Mouse (Mus musculus): Measurements from ENCODE around the gene Sypl2. TPM values are rescaled to one million over a fixed set of nuclear protein-coding genes. Genes with fewer than 3 reads are reported as not detected.

The Sypl2 gene
- polyA plus RNA-seq (2017; shearing (Covaris generic)), result not detected

GRCm38 (mm10) chr3:108226558-108227350, at the start of gene Sypl2:
Sypl2 (minus strand) TSS chr3:108226648.

GRCm38 (mm10) chr3:108256719-108257637, 30.5 kb upstream of the Sypl2 start, which contains the start of gene Psma5:
Psma5 (plus strand) TSS chr3:108256926.

GRCm38 (mm10) chr3:108210771-108211139, 15.7 kb downstream of the Sypl2 start, which contains the start of gene Atxn7l2:
Atxn7l2 (minus strand) TSS chr3:108210934.

GRCm38 (mm10) chr3:108200329-108201323, 25.8 kb downstream of the Sypl2 start, which contains the start of gene Cyb561d1:
Cyb561d1 (minus strand) TSS chr3:108201212.

GRCm38 (mm10) chr3:108186098-108187047, 40.1 kb downstream of the Sypl2 start, which contains the start of gene Amigo1:
Amigo1 (plus strand) TSS chr3:108186335.

Other genes with a start within 250 kb of the Sypl2 start
- gene Gstm2, start 240.2 kb downstream of the Sypl2 start, polyA plus RNA-seq (2017; shearing (Covaris generic)), result not detected
- 1 to 10 TPM; 2.9 to 3.6 TPM for gene Gstm1, start 208.7 kb downstream of the Sypl2 start, polyA plus RNA-seq (2017; shearing (Covaris generic))
- gene Gstm4, start 181.8 kb downstream of the Sypl2 start, polyA plus RNA-seq (2017; shearing (Covaris generic)), result 1 to 10 TPM; 7.1 to 8.8 TPM
- 10 to 100 TPM; 25.3 to 34.2 TPM for gene Ampd2, start 140.0 kb downstream of the Sypl2 start, polyA plus RNA-seq (2017; shearing (Covaris generic))
- not detected for gene Gnat2, start 133.9 kb downstream of the Sypl2 start, polyA plus RNA-seq (2017; shearing (Covaris generic))
- gene Gnai3, start 80.5 kb downstream of the Sypl2 start, polyA plus RNA-seq (2017; shearing (Covaris generic)), result 100 to 1,000 TPM; 166 to 167 TPM
- gene Gpr61, start 71.8 kb downstream of the Sypl2 start, polyA plus RNA-seq (2017; shearing (Covaris generic)), result under 1 TPM in 1 of 2 experiments, not detected in 1; 0.15 TPM
- gene Amigo1, start 40.3 kb downstream of the Sypl2 start, polyA plus RNA-seq (2017; shearing (Covaris generic)), result 1 to 10 TPM; 1.4 to 2.0 TPM
- gene Cyb561d1, start 25.4 kb downstream of the Sypl2 start, polyA plus RNA-seq (2017; shearing (Covaris generic)), result 10 to 100 TPM; 15.8 to 16.9 TPM
- 1 to 10 TPM; 7.7 to 8.3 TPM for gene Atxn7l2, start 15.7 kb downstream of the Sypl2 start, polyA plus RNA-seq (2017; shearing (Covaris generic))
- 100 to 1,000 TPM; 169 to 196 TPM for gene Psma5, start 30.3 kb upstream of the Sypl2 start, polyA plus RNA-seq (2017; shearing (Covaris generic))
- under 1 TPM; 0.23 to 0.43 TPM for gene Sort1, start 57.4 kb upstream of the Sypl2 start, polyA plus RNA-seq (2017; shearing (Covaris generic))
- gene Mybphl, start 138.3 kb upstream of the Sypl2 start, polyA plus RNA-seq (2017; shearing (Covaris generic)), result not detected
- gene Psrc1, start 157.2 kb upstream of the Sypl2 start, polyA plus RNA-seq (2017; shearing (Covaris generic)), result 1 to 10 TPM; 4.3 to 5.7 TPM
- 1 to 10 TPM in 1 of 2 experiments, under 1 TPM in 1; 0.69 to 1.0 TPM for gene Celsr2, start 188.9 kb upstream of the Sypl2 start, polyA plus RNA-seq (2017; shearing (Covaris generic))
- 100 to 1,000 TPM; 157 TPM for gene Sars, start 218.6 kb upstream of the Sypl2 start, polyA plus RNA-seq (2017; shearing (Covaris generic))

Data from activated CD4-positive, CD25-positive, alpha-beta regulatory T cell (primary cell).